Mouse (Mus musculus) naive thymus-derived CD4-positive, alpha-beta T cell, adult 2 months (primary cell): ENCODE data around the gene Onecut1.

Experiments
- DNase-seq: peaks from one replicate; pipeline ENCODE4 v3.0.0-alpha.2; 2011; ENCODE audit warnings: low read depth

Onecut1 gene

GRCm38 (mm10) chr9:74911919-74912318 lies 50.2 kb downstream of the Onecut1 start:
- DNase-seq: no peak

GRCm38 (mm10) chr9:74912619-74913376 lies 51.1 kb downstream of the Onecut1 start:
- no peak for DNase-seq

GRCm38 (mm10) chr9:74915611-74916010 lies 53.9 kb downstream of the Onecut1 start:
- DNase-seq: no peak

GRCm38 (mm10) chr9:74920450-74920849 lies 58.7 kb downstream of the Onecut1 start:
- DNase-seq: no peak

GRCm38 (mm10) chr9:74921422-74921821 lies 59.7 kb downstream of the Onecut1 start:
- no peak for DNase-seq

- DNase-seq: no peak
These were observed 61.2 kb downstream of the Onecut1 start for GRCm38 (mm10) chr9:74922884-74923283.

- no peak for DNase-seq
These were observed 61.7 kb downstream of the Onecut1 start for GRCm38 (mm10) chr9:74923291-74923977.

- no peak for DNase-seq
These were observed 63.6 kb downstream of the Onecut1 start for GRCm38 (mm10) chr9:74925220-74925769.

GRCm38 (mm10) chr9:74929981-74930423 lies 68.3 kb downstream of the Onecut1 start:
- DNase-seq: no peak

GRCm38 (mm10) chr9:74930653-74931052 lies 68.9 kb downstream of the Onecut1 start:
- no peak for DNase-seq

- DNase-seq: no peak
These were observed 73.6 kb downstream of the Onecut1 start for GRCm38 (mm10) chr9:74935289-74935688.

- DNase-seq: no peak
These were observed 76.0 kb downstream of the Onecut1 start for GRCm38 (mm10) chr9:74937761-74938160.

GRCm38 (mm10) chr9:74938670-74939534 lies 77.2 kb downstream of the Onecut1 start:
- DNase-seq: no peak
